Mouse (Mus musculus): ENCODE results near the gene Msx1.

Msx1 gene

DNA sequence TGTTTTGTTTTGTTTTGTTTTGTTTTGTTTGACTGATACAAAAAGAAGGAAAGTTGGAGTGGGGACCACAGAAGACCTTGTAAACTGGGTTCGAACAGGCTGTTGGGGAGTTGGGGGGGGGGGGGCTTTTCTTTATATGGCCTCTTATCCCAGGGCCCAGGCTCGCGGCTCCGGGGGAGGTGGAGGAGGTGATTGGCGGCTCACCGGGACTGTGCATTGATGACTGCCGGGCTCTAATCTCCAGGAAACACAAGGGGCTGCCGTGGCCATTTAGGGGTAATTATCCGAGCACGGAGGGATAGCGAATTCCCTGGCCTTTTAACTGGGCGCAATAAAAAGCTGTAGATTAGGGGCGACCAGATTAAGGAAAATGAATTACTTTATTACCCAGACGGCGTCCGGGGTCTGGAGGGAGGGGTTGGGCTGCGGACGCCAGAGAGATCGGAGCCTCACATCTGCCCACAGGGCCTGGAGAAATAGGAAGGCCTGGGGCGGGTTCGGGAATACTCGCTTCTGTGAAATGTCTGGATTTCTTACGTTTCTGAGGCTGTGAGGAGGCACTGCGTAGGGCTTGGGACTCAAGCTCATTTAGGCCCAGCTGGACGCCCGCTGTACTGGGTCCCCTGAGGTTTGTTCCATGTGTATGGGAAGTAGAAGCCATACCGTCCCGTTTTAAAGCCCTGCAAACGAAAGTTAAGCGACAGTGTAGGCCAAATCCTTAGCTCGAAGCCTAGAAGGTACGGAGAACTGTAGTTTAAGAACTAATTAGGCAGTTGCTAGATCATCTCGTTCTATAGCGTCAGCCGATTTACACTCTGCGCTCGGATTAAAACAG is 1.4 kb upstream of the Msx1 start:
- DNase-seq, result no peak

DNA sequence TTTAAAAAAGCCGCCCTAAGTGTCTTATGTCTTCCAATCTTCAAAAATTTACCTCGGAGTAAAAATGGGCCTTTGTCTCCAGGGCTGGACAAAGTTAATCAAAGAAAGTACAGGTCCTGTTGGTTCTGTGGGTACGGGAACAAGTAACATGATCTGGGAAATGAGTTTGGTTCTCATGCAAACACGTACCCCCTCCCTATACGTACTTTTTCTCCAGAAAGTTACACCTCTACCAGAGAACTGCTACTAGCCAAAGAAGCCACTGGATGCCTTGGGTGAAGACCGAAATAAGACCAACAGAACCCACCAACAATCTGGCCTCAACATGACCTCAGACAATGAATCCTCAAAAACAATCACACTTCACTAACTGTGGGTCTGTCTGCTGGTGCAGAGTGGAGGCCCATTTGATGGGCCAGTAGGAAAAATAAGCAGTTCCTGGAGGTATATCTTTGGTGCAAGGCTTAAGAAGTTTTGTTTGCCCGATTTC is 773 bp upstream of the Msx1 start:
- no peak for DNase-seq

DNA sequence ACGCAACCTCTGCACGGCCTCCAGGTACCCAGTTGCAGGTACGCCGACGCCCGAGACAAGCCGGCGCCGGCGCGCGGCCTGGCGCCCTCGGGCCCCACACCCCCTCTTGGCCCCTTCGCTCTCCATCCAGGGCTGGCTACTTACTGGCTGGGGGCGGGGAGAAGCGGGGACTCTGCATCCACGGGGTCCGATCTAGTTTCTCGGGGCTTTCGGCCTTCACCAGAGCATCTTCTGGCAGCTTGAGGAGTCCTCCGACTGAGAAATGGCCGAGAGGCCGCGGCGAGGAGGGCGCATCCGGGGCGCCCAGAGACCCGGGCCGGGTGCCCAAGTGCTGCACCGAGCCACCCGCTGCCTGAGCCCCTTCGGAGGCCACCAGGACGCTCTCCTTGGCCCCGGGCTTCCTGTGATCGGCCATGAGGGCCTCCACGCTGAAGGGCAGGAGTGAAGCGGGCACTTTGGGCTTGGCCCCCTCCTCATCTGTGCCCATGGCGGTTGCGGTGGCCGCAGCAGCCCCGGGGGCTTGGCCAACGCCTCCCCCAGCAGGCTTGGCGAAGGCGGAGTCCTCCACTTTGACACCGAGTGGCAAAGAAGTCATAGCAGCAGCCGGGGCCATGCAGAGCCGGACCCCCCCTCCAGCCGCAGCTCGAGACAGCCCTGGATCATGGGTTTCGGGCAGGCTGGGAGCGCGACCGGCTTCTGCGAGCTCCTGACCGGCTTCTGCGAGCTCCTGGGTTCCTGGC is 492 bp downstream of the Msx1 start:
- peak; percentile 15 for DNase-seq

DNA sequence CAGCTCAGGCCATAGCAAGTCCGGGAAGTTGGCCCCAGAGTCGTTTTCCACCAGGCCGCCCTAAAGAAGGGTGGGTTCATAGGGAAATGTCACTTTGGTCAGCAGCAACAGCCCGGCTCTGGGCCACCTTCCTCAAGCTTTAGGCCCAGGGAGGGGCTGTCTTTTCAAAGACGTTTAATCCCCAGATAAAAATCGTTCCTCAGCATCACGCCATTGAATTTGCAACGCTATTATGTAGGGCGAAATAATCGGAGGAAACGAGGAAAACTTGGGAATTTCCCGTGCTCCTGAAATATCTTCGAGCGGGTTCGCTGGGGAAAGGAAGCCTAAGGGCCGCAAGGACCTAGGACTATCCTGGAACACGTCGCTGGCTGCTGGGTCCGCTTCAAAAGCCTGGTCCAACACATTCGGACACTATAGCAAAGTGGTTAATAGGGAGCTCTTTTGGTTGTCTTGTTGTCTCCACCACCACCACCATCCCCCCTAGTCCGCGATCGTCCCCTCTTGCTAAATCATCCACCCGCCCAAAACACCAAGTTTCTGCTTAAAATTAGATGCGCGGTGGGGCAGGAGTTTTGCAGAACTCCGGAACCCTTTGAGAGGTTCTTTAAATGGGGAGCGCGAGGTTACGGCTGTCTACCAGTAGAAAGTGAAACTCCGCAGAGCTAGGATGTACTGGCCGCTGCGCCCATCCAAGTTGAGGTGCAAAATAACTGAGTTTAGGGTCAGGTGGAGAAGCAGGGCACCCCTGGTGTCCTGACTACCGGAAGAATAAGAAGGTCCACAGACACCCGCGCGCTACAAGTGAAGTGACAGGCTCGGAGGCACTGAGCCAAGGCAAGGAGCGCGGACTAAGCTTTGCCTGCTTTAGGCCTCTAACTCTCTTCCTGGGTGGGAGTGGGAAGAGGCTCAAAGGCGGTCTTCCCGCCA is 1.3 kb downstream of the Msx1 start:
- DNase-seq, result peak; percentile 9

DNA sequence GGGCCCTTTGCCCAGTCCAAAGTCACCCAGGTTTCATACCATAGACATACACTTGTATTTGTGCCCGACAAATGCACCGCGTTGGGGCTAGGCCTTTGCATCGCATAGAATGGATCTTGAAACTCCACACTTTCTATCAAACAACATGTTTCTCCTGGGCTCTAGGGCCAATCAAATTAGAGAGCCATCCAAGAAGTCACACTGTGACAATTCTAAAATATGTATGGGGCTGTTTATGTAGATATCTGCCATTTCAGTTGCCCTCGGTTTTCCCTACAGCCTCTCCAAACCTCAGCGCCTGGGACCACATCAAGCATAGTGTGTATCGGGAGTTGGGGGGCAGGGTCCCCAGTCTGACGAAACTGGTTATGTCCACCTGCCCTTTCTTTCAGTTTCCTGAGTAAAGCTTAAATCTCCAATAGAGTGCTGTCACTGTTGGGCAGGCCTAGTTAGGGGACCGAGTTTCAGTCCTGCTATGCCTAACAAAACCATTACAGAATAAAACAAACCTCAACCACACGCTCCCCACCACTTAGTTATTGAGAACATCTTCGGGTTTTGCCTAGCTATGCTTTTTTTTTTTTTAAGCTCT is 2.2 kb downstream of the Msx1 start:
- DNase-seq, result no peak

DNA sequence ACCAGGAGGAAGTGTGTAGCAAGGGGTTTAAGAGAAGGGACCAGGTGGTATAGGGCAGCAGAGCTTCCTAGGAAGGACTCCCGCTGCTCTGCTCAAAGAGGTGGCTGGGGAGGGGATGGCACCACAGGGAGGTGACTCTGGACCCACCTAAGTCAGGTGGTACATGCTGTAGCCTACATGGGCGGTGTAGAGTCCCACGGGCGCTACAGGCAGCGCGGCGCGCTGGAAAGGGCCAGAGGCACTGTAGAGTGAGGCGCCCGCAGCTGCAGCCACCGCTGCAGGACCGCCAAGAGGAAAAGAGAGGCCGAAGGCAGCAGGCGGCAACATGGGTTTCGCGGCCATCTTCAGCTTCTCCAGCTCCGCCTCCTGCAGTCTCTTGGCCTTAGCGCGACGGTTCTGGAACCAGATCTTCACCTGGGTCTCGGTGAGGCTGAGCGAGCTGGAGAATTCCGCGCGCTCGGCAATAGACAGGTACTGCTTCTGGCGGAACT is 3.2 kb downstream of the Msx1 start:
- no peak for DNase-seq

DNA sequence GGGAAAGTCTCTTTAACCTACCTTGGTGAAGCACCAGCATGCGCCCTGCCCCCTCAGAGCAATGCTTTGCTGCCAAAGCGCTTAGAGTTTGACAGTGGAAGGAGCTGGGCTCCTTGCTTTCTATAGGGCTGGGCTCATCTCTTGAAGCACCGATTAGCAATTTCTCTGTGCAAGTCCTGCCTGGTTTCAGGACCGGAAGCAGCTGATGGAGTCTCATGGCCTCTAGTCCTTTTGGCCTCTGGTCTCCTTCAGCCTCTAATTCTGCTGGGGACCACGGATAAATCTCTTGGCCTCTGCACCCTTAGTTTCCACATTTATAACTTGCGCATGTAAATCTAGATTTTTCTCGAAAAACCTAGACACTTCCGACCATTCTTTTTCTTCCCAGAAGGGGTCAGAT is 3.7 kb downstream of the Msx1 start:
- DNase-seq, result no peak

DNA sequence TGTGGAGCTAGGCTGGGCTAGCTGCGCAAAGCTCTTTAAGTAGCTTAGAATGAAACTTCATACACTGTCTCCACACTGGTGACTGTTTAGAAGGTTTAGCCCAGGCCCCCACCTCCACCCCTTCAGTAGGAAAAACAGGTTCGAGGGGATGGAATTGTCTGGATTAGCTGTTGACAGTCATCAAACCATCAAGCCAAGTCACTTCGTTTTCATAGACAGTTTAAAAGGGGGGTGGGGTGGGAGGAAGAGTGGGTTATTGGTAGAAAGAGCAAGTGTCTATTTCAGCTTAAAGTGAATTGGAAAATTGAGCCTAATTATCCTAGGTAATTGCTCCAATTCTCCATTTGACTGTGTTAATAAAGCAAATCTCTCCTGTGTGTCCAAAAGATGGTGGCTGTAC is 4.4 kb downstream of the Msx1 start:
- DNase-seq, result no peak

DNA sequence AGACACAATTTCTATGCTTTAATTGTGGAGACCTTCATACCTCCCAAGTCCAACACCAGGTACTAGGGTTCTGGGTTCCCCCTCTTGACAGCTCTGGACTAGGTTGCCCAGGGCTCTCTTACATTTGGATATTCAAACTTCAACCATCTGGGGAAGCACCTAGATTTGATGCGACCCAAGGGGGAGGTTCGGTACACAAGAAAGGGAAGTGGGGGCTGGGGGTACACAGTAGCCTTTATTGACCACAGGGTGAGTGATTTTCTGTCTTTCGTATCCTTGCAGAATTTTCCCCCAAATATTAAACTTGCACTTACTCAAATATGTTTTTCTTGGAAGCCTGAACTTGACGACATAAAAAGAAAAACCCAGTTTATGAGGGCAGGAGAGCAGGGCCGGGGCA is 4.8 kb downstream of the Msx1 start:
- DNase-seq, result no peak

DNA sequence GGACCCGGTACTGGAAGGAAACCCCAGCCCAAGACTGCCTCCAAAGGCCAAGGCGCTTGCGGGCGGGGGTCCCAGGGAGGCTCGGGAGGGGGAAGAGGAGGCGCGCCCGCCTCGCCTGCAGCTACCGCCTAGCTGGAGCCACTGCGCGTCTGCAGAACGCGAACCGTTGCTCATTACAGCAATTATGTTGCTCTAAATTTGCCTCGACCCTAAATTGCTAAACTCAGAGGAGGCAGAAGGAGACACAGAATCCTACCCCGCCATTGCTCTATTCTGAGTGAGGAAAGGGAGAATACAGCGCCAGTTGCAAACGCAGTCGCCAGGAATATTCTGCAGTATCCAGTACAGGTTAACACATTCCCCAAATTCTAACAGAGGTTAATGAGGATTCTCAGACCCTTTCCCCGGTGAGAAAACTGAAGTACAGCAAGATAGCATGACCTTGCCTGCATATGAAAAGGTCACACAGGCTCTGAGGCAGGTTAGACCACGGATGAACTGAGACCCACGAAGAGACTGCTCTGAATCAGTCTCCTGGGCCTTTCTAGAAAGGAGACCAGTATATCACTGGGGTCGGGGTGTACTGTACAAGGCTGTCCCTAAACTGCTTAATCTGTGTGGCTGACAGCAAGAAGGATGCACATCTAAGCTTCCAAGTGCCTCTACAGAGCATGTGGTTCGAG is 5.7 kb downstream of the Msx1 start:
- DNase-seq, result no peak

DNA sequence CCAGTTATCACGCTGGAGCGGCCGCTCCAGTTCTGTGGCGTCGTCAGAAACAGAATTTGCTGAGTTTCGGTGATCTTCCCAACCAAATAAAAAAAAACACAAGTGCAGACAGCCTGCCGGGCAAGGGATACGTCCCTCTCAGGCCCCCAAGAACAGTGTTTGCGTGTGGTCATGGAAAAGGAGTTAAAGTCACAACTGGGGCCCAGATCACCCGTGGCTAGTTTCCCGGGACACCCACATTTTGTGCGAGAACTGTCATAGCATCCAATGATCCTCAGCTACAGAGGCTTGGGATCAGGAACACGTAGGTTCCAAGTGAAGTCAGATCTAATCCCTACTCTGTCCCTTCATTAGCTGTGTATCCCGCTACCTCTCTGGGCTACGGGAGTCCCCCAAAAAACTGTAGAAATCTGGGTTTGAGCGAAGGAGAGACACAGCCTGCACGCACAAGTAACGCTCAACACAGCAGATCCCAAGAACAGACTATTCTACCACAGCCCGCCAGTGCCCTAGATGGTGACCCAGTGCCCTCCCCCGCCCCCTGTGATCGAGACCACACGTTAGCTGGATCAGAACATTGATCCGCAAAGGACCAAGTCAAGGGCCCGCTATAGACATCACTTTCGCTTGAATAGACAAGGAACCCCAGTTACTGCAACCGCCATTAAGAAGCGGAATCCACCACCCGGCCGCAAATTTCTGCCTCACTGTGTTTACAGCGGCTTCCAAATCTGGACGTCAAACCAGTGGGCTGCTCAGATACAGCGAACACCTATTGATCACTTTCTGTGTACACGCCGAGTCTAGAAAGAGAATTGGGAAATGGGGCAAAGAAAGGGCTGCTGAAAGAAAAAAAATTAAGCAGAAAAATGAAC is 6.5 kb downstream of the Msx1 start:
- DNase-seq, result no peak

DNA sequence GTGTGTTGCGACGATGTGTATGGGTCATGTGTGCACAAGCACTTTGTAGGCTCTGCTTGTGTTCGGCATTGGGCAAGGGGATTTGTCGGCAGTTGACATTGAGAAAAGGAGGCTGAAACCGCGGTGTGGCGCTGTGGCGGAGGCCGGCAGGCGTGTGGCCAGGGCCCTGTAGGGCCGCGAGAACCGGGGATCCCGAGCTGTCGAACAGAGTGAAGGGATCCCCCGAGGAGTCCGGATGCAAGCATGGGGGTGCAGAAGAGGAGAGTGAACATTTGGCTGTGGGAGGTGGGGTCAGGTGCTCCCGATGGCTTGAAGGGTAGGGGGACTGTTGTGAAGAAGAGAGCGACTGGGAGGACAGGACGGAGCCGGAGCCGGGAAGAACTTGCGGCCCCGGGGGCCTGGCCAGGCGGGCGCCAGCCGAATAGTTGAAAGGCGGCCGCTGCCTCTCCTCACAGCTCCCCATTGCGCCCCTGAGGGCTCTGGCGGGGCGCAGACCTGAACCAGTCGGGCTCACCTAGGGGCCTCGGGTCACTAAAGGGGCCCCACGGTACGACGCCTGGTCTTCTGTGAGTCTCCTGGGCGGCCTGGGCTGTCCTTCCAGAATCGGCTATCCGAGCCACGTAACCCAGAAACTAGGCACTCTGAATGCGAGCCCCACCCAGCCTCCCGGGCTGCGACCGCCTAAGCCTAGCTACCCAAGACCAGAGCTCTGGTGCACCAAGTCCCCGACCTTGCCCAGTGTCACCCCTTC is 7.3 kb downstream of the Msx1 start:
- peak; percentile 54 for DNase-seq

DNA sequence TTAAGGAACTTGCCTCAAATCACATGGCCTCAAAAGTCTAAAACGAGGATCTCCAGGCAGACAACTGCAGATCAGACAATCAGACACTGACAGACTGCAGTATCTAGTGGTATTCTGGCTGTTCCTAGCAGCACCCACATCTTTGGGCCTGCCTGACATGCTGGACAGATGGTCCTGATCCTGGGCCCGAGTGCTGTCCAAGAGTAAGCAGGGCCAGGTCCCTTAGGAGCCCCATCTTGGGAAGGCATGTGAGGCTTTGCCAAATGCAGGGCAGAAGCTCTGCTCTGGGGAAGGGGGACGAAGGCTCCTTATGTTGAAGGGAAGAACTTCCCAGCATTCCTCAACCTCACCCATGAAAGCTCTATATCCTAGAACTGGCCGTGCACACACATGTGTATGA is 8.5 kb downstream of the Msx1 start:
- DNase-seq, result no peak

DNA sequence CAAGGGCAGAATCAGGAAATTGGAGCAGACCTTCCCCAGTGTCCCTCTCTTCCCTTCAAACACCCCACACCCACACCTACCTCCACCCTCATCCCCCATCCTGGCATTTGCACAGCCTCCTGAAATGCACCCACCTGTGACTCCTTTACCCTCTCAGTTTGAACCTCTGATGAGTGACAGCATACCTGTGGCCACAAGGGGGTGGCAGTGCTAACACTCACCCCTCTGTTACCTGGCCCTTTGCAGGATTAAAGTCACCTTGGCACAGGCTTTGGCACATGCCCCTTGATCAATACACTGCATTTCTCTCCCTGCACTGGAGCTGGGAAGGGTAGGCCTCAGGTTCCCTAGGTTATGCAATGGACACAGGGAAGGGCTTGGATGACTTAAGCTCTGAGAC is 10.2 kb downstream of the Msx1 start:
- DNase-seq, result no peak

DNA sequence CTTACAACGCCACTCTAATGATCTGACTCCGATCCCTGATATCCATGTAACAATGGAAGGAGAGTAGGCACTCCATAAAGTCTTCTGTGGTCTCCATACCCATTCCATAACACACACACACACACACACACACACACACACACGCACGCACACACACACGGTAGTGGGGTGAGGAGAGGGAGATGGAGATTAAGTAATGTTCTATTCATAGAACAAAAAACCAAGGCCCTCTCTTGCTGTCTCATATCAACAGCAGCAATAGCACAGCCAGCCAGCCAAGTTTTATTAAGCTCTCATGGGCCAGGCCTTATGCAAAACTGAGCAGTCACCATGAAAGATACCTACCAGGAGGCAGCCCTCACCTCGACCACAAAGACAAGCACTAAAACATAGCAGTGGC is 19.1 kb downstream of the Msx1 start:
- no peak for DNase-seq

DNA sequence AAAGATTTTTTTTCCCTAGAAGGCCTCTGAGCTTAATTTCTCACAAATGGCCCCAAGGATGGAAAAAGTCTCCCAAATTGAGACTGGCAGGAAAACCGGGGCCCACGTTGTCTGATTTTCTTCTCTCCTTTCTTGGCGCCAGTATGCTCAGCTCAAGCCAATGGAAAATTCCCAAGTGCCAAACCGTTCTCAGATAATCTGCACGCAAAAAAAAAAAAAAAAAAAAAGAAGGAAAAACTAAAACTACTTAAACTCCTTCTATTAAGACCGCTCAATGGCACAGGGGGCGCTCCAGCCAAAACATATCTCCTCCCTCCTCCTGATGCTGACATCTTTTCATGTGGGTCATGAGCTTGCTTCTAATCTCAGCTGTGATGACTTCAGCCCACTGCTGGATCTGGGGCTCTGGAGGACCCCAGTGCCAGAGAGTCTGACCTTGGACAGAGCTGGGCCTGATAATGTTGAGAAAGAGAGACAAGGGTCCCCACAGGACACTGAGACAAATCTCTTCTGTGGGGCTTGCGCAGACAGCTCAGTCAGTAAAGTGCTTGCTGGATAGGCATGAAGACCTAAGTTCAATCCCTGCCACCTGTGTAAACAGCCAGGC is 19.8 kb downstream of the Msx1 start:
- no peak for DNase-seq

DNA sequence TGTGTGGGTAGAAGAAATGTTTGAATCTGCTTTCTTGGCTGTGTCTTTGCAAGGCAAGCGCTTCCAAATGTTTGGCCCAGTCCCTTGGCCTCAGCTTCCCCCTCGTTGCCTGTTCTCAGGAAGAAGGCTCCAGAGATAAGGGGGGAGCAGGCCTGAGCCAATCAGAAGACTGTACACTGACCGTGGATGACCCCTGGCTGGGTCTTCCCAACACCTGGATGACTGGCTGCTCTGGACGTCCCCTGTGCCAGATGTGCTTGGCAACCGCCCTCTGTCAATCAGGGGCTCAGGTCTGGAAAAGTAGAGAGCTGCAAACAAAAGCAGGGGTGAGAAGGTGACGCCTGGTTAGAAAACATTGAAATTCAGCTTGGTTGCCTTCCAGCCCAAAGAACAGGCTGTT is 27.1 kb downstream of the Msx1 start:
- DNase-seq, result no peak

DNA sequence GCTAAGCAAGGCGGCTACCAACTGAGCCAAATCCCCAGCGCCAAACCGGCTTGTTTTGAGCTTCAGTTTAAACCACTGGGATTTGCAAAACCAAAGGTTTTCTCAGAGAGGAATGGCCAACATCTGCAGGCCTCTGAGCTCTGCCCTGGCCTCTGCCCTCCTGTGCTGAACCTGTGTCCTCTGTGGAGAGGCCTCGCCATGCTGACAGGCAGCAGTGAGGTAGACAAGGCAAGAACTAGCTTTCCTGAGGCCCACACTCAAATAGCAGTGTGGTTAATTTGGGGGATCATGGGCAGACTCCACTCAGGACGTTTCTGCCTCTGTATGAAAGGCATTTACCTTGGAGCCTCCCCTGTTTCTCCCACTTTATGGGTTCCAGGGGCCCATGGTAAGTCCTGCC is 27.6 kb downstream of the Msx1 start:
- DNase-seq, result no peak

DNA sequence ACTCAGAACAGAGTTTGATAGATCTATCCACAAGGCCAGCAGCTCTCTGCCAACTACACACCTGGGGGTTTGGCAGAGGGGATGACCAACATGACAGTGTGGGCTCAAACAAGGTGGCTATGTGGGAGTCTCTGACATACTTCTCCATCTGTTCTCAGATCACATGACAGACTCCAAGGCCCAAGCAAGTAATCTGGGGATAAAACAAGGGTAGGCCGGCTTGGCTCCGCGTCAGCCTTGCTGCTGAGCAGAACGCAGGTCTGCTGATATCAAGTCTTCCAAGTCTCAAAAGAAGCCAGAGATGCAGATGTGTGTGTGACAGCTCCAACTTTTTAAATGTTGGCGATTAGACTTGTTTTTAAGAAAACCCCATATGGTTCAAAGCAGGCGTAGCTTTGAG is 28.7 kb downstream of the Msx1 start:
- no peak for DNase-seq

DNA sequence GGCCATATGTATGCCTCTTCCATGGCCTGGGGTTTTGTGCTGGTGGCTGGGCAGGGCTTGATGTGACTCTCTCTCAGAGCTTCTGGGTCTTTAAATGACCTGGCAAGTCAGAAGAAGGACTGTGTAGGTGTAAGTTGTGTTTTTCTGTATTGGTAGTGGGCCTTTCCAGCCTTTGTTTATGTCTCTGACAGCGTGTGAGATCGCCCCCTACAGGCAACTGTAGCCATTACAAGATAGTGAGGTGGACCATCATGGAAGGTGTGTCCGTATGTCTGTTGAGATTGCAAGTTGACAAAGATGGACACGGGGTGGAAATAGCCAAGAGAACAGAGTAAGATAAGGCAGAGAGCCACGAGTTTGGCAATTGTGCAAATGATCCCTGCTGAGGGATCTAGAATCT is 32.2 kb downstream of the Msx1 start:
- no peak for DNase-seq
